Mouse (Mus musculus): ENCODE measurements at regions not wholly inside any gene's neighbourhood (a gene's known extent, or its start where the extent isn't known, plus 50 kb on each side); places are given as distances from the start of the nearest gene placed in this dataset.

DNA sequence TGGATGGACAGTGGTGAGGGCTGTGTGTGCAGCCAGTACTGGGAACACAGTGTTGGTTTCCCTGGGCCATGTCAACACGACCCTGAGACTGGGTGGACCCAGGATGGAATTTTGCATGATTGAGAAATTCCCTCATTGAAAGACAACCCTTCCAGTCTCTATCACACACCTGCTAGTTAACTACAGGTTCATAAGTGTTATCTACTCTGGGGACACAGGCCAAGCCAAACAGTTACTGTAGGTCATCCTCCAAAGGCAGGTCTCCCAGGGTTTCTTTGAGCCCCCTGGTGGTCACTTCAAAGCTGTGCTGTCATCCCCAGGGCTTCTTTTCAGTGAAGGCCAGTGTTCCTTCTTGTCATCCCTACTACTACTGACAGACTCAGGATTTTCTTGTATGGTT is 276.7 kb downstream of the Cyp26b1 start:
- TF ChIP-seq POLR2A (IDR thresholded peaks at IDR 0.05; ENCODE audit: borderline replicate concordance, extremely low read depth, insufficient read depth, insufficient read length, poor library complexity, severe bottlenecking) (no peak), CTCF (IDR thresholded peaks at IDR 0.05; ENCODE audit: borderline replicate concordance, extremely low read depth, insufficient read depth, insufficient read length) (peak; percentile 29; the same call in 1 of the 2 replicates)
